Mouse (Mus musculus) intestine, postnatal 0 days (tissue): Measurements from ENCODE around the gene Sptbn1. TPM values are rescaled to one million over a fixed set of nuclear protein-coding genes. Genes with fewer than 3 reads are reported as not detected.
"Not testable (repeated sequence)": the region's sequence is repeated elsewhere in the genome, so short reads cannot be mapped to it uniquely, and the experiment has no call there.

Source experiments
- ATAC-seq: fragments of 200-750 bp; cut with Nextera tagmentation; 2 replicates; pipeline ENCODE4 v1.8.0; 2017; ENCODE audit warnings: mild to moderate bottlenecking, moderate TSS enrichment, moderate library complexity
- H3K27ac ChIP-seq: fragments of 300-500 bp; sonication (generic); 2 replicates; pipeline ENCODE4 v1.5.1; 2014; ENCODE audit warnings: mild to moderate bottlenecking, low read depth, low read length, moderate library complexity
- H3K27me3 ChIP-seq: fragments of 300-500 bp; sonication (generic); replicated peaks from 2 replicates; pipeline ENCODE4 v1.6.1; 2014; ENCODE audit warnings: low read length, mixed read lengths; ENCODE audit not compliant: control insufficient read depth, insufficient read depth
- H3K36me3 ChIP-seq: fragments of 300-500 bp; sonication (generic); 2 replicates; pipeline ENCODE4 v1.6.1; 2014; ENCODE audit warnings: mild to moderate bottlenecking, moderate library complexity; ENCODE audit not compliant: control insufficient read depth, insufficient read depth
- H3K4me1 ChIP-seq: fragments of 300-500 bp; sonication (generic); replicated peaks from 2 replicates; pipeline ENCODE4 v1.6.1; 2014; ENCODE audit warnings: antibody characterized with exemption, low read length, mixed read lengths; ENCODE audit not compliant: control insufficient read depth, insufficient read depth
- H3K4me2 ChIP-seq: fragments of 300-500 bp; sonication (generic); replicated peaks from 2 replicates; pipeline ENCODE4 v1.6.1; 2014; ENCODE audit warnings: low read depth, mild to moderate bottlenecking, moderate library complexity
- H3K4me3 ChIP-seq: fragments of 300-500 bp; sonication (generic); 2 replicates; pipeline ENCODE4 v1.5.1; 2014; ENCODE audit warnings: low read depth, low read length
- H3K9ac ChIP-seq: fragments of 300-500 bp; sonication (generic); 2 replicates; pipeline ENCODE4 v1.6.1; 2014; ENCODE audit warnings: mild to moderate bottlenecking, low read depth, low read length
- H3K9me3 ChIP-seq: fragments of 300-500 bp; sonication (generic); 2 replicates; pipeline ENCODE4 v1.6.1; 2016; ENCODE audit warnings: mixed run types; ENCODE audit not compliant: control insufficient read depth
- CTCF ChIP-seq: sonication (generic); IDR thresholded peaks from 2 replicates; pipeline ENCODE4 v1.5.1; 2016; ENCODE audit warnings: low read depth, mild to moderate bottlenecking, control low read depth, antibody characterized with exemption, moderate library complexity
- WGBS: fragments of 180-500 bp; shearing (Covaris S2); extraction: QIAGEN DNeasy Blood & Tissue Kit; methylation state at CpG from one replicate; pipeline ENCODE4 v1.1.7; 2014; 5-methylcytosine and 5-hydroxymethylcytosine counted together
- polyA plus RNA-seq: library from polyadenylated mRNA; unstranded; fragments of >200 nt; fragmentation: Nextera tagmentation; extraction: Ambion mirVana; gene quantifications from 2 replicates; pipeline ENCODE4 v1.2.1, GENCODE M21; 2015

The Sptbn1 gene
- polyA plus RNA-seq, 1 experiment from 2014 or later: 73.5 TPM

DNA sequence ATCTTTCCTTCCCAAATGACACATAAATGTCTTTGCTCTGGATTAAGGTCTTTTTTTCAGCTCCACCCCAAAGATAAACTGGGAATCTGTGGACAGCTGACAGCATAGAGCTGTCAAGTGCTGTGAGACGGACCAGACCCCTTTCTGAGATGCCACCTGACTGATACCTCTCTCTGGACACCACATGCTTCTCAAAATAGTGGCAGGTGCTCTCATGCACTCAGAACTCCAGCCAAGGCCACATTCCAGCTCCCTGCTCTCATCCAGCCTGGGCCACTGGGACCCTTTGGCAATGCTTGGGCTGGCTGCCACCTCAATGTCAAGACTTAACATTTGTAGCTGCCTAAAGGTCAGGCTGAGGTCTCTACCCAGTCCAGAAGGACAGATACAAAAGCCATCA, 10.2 kb downstream of the Sptbn1 start:
- Histone ChIP-seq H3K4me2 (no peak overlapping the region), H3K9ac (no peak overlapping the region), H3K36me3 (no peaks in the 10 kb centered on the region), H3K4me1 (no peaks in the 10 kb centered on the region; the same call in 1 of the 2 replicates), H3K9me3 (no peaks in the 10 kb centered on the region), H3K27ac (no peak overlapping the region), H3K27me3 (no peaks in the 10 kb centered on the region), H3K4me3 (no peak overlapping the region)
- WGBS: 54% methylated on average over 1 of the region's 1 CpGs
- no peak for ATAC-seq
- TF ChIP-seq CTCF: no peak

DNA sequence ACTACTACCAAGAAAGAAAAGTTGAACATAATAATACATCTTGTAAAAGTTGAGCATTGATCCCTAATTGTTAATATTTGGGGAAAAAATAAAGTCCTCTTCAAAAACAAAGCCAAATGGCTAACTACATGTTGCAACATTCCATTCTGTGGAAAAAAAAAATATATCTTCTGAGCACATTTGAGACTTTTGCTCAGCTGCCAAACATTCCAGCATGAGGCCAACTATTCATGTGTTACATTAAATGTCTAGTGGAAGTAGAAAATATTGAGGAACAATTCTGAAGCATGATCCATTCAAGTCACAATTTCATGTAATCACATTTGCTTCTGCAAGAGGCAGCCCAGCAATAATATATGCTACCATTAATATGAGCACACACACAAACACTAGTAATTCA, 10.9 kb downstream of the Sptbn1 start:
- no peak overlapping the region for H3K27ac ChIP-seq
- H3K27me3 ChIP-seq: no peaks in the 10 kb centered on the region
- no peak for TF ChIP-seq CTCF
- ATAC-seq: no peak
- H3K4me1 ChIP-seq: no peaks in the 10 kb centered on the region; the same call in 1 of the 2 replicates
- H3K36me3 ChIP-seq: no peaks in the 10 kb centered on the region
- no peak overlapping the region for H3K4me3 ChIP-seq
- H3K4me2 ChIP-seq: no peak overlapping the region
- H3K9ac ChIP-seq: no peak overlapping the region
- no peaks in the 10 kb centered on the region for H3K9me3 ChIP-seq

DNA sequence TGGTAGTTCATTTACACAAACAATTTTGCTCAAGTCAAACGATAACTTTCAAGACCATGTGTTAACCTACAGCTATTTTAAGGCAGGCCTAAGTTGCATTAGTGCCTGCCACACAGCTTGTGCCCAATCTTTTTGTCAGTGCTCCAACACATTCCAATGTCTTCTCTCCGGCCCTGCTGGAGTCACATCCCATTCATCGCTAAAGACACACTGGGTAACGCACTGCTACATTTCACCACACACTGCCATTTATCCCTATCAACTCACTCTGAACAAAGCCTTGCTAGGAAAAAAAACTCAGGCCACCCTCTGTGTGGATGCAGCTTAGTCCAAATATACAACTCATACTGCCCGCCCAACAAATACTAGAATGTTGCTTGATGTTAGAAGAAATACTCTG, 11.5 kb downstream of the Sptbn1 start:
- no peaks in the 10 kb centered on the region for H3K27me3 ChIP-seq
- ATAC-seq: no peak
- H3K36me3 ChIP-seq: no peaks in the 10 kb centered on the region
- no peaks in the 10 kb centered on the region for H3K9me3 ChIP-seq
- no peak overlapping the region for H3K4me2 ChIP-seq
- TF ChIP-seq CTCF: no peak
- 74% methylated on average over 5 of the region's 5 CpGs for WGBS
- H3K4me3 ChIP-seq: no peak overlapping the region
- no peaks in the 10 kb centered on the region; the same call in 1 of the 2 replicates for H3K4me1 ChIP-seq
- no peak overlapping the region for H3K27ac ChIP-seq
- H3K9ac ChIP-seq: no peak overlapping the region

DNA sequence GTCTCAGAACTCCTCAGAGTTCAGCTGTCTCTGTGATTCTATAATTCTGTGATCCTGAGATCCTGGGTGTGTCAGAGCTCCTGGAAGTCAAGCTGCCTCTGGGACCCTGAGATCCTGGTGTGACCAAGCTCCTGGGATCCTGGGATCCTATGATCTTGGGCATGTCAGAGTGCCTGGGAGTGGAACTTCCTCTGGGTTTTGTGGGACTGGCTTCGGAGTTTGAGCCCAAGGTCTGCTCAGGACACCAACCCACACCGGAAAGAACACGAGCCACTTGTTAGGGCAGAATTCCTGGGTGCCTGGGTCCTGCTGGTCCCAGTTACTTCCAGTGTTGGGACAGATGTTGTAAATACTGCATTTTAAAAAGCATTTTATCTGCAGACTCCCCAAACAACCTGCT, 12.8 kb downstream of the Sptbn1 start:
- H3K4me3 ChIP-seq, H3K4me2 ChIP-seq, H3K36me3 ChIP-seq, H3K9me3 ChIP-seq, H3K27ac ChIP-seq, H3K9ac ChIP-seq, ATAC-seq, H3K4me1 ChIP-seq, H3K27me3 ChIP-seq: not testable (repeated sequence)
- 96% methylated on average over 3 of the region's 3 CpGs for WGBS

DNA sequence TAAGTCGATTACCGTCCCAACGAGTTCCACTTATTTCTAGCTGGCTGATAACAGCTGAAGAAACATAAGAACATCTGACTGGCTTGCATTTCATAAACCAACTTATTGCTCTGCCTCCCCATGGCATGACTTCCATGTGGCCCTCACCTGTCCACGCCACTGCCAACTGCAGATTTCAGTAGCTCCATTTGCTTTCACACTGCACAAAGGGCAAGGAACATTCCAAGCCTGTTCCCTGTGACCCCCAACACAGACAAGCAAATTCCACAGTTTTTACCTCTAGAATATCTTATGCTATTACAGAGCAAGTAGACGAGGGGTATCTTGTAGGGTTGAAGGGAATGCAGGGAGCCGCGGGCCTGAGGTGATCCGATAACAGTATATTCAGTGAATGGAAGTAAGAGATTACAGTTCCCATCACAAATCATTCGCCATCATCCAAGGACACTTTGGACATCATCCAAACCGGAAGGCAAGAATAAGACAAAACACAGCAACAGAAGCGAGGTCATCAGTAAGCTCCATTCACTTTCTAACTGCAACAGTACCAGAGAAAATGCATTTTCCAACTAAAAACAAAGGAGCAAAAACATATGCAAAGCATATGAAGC, 16.6 kb downstream of the Sptbn1 start:
- Histone ChIP-seq H3K9me3 (no peaks in the 10 kb centered on the region), H3K27ac (no peak overlapping the region), H3K4me1 (no peaks in the 10 kb centered on the region; the same call in 1 of the 2 replicates), H3K4me2 (no peak overlapping the region), H3K4me3 (no peak overlapping the region), H3K27me3 (no peaks in the 10 kb centered on the region), H3K9ac (no peak overlapping the region), H3K36me3 (no peaks in the 10 kb centered on the region)
- no peak for TF ChIP-seq CTCF
- ATAC-seq: no peak
- WGBS: 79% methylated on average over 11 of the region's 11 CpGs

DNA sequence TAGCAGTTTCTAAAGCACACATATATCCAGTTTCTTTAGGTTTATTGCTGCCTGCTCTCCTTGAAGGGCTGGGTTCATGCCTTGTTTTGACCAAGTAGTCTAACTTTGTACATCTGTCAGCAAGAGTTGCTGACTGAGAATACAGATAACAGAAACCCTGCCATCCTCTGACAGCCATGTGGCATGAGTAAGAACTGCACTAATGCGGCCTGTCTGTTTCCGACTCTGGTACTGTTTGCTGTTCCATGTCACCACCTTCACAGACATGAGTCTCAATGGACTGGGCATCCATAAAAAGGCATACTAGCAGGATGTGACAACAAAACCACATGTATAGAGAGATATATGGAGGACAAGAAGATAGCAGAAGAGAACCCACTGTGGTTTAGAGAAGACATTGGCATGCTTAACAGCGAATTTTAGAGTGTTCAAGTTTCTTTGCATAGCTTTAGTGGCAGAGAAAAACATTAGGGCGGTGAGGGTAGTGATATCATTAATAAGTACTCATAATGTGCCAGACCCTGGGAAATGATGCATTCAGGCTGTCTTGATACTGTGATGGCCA, 18.4 kb downstream of the Sptbn1 start:
- 88% methylated on average over 4 of the region's 4 CpGs for WGBS
- Histone ChIP-seq H3K27me3 (no peaks in the 10 kb centered on the region), H3K27ac (no peak overlapping the region), H3K4me1 (no peaks in the 10 kb centered on the region), H3K9me3 (no peaks in the 10 kb centered on the region), H3K4me2 (no peak overlapping the region), H3K36me3 (no peaks in the 10 kb centered on the region), H3K9ac (no peak overlapping the region), H3K4me3 (no peak overlapping the region)
- no peak for ATAC-seq
- TF ChIP-seq CTCF: no peak
